Mouse (Mus musculus): ENCODE data around the gene Kcna7.
"Not testable (repeated sequence)": the region's sequence is repeated elsewhere in the genome, so short reads cannot be mapped to it uniquely, and the experiment has no call there.

Gene Kcna7

DNA sequence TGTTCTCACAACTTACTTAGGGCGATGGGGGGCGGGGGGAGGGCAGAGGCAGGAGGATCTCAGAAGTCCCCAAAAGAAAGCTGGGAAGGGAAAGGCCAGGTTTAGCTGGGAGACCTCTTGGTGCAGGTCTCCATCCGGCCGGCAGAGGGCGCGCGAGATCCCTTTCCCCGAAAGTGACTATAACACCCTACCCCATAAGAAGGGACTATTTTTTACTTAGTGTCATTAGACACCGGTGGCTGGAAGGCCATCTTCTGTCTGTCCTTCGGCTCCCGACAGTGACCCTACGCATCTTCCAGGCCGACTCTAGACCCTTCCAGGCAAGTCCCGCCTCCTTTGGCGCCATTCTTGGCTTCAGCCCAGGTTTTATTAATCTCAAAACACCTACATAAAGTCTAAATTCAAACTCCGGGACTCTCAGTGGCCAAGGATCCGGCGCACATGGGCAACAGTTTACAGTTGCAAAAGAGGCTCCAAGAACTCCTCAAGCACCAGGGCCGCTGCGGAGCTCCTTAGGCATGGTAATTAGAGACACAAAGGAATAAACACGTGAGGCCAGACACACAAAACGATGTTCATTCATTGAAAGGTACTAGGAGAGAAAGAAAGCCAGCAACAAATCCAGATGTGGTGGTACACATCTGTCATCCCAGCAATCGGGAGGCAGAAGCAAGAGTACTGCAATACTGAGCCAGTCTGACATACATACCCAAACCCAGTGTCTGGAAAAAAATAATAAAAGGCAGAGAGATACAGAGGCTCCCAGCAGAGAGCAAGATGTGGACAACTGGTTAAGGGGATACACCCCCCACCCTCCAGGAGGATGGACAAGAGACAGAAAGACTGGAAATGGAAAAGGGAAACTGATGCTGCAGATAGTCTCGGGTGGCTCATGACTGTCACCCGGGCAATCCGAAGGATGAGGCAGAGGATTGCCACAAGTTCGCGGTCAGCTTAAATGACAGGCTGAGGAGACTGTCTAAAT is at the start of gene Kcna7:
TSS of gene Kcna7 (plus strand) at position 563 of the 985 bp plus-strand sequence.
- peak; percentile 69 for DNase-seq (ENCODE audit: low spot score)

DNA sequence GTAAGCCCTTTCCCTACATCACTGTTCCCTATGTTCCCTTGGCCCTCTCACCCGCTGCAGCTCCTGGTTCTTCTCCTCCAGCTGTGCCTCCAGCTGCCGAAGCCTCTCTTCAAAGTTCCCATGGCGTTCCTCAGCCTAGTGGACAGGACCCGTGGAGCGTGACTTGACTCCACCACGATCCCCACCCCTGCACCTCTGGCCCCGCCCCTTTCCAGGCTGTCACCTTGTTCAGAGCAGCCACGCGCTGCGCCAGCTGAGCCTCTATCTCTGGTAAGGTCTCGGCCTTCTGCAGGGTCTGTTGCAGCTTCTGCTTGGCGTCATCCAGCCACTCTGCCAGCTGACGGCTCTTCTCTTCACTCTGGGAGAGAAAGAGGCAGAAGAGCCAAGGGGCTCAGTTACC is 49.4 kb upstream of the Kcna7 start:
- DNase-seq (ENCODE audit: low spot score) = no peak

DNA sequence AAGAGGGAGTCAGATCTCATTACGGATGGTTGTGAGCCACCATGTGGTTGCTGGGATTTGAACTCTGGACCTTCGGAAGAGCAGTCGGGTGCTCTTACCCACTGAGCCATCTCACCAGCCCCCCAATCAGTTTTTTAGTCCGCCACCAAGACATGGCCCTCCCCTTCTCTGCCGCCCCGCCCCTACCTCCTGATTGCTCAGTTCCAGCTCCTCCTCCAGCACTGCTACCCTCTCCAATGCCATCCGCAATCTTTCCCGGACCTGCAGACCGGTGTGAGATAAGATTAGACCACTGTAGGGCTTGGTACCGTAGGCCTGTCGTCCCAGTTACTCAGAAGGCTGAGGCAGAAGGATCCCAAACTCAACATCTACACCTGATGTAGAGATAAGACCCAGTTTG is 46.4 kb upstream of the Kcna7 start:
- not testable (repeated sequence) for DNase-seq (ENCODE audit: low spot score)

- no peak for DNase-seq (ENCODE audit: low spot score)
These were observed 44.9 kb upstream of the Kcna7 start for GRCm38 (mm10) chr7:45360404-45361125.

DNA sequence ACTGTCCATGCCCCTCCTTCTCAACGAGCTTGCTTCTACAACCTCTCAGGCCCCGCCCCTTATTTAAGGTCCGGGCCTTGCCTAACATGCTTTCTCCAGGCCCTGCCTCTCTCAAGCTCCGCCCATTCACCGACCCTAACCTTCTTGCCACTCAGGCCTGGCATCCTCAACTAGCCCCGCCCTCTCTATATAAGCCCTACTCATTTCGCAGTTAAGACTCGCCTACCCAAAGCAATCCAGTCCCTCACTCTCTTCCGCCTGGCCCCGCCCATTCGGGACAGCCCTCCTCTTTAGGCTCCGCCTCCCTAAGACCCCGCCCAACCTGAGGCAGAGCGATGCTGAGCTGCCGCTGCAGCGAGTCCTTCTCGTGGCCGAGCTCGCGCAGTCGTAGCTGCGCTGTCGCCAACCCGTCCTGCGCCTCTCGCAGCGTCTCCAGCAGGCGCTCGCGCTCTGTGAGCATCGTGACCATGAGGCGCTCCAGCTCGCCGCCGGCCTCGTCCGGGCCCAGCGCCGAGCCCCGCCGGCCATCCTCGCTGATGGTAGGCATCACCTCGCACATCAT is 44.1 kb upstream of the Kcna7 start:
- DNase-seq (ENCODE audit: low spot score) = peak; percentile 94

- DNase-seq (ENCODE audit: low spot score) = peak; percentile 84
These were observed 42.7 kb upstream of the Kcna7 start for GRCm38 (mm10) chr7:45362801-45363200.

DNA sequence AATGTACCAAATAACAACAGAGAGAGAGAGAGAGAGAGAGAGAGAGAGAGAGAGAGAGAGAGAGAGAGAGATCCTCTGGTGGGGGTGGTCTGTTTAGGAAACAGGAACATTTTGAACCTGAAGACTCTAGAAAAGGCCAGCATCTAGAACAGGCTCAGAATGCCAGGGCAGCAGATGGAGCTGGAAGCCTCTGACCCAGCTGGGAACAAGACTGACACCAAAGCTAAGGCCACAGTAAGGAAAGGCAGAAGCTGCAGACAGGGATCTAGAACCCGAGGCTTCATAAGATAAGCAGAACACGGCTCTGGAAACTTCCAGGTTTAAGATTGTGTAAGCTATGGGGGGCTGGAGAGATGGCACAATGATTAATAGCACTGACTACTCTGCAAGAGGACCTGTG is 41.5 kb upstream of the Kcna7 start:
- no peak for DNase-seq (ENCODE audit: low spot score)

GRCm38 (mm10) chr7:45365742-45366651 is 39.5 kb upstream of the Kcna7 start:
- DNase-seq (ENCODE audit: low spot score) = peak; percentile 67

- no peak for DNase-seq (ENCODE audit: low spot score)
These were observed 38.8 kb upstream of the Kcna7 start, which contains the start of gene Ppfia3 for GRCm38 (mm10) chr7:45366652-45367019. Gene Ppfia3, minus strand, starts transcription at chr7:45367019.

GRCm38 (mm10) chr7:45367020-45367880 is 38.2 kb upstream of the Kcna7 start:
- DNase-seq (ENCODE audit: low spot score) = peak; percentile 96

- no peak for DNase-seq (ENCODE audit: low spot score)
These were observed 37.3 kb upstream of the Kcna7 start for GRCm38 (mm10) chr7:45368178-45368577.

GRCm38 (mm10) chr7:45369022-45369745 is 36.3 kb upstream of the Kcna7 start:
- DNase-seq (ENCODE audit: low spot score) = no peak

DNA sequence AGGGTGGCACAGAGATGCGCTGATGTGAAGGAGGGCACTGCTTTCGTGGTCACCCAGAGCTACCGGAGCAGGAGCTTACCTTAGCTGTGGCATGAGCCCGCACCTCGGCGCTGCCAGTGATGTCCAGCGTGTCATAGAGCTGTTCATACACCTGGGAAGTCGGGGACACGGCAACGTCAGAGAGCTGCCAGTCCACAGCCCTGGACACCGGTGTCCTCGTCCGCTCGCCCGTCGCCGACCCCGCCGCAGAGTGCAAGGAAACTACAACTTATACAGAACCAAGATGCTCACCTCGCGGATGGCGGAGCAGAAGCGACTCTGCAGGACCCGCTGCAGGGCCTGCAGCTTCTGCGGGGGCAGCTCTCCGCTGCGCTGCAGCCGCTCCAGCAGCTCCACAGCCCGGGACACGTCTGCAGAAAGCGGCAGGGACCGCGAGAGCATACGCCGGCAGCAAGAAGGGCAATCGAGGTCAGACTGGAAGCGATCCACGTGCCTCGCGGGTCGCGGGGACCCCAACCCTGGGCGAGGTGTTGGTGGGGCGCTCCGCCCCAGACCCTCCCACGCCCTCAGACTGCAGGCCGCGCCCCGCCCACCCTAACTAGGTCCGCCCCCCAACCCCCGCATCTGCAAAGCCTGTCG is 35.5 kb upstream of the Kcna7 start:
- no peak for DNase-seq (ENCODE audit: low spot score)

- DNase-seq (ENCODE audit: low spot score) = peak; percentile 92
These were observed 34.8 kb upstream of the Kcna7 start, which contains the start of gene Lin7b for GRCm38 (mm10) chr7:45370475-45371311. Gene Lin7b, minus strand, starts transcription at chr7:45370583.

DNA sequence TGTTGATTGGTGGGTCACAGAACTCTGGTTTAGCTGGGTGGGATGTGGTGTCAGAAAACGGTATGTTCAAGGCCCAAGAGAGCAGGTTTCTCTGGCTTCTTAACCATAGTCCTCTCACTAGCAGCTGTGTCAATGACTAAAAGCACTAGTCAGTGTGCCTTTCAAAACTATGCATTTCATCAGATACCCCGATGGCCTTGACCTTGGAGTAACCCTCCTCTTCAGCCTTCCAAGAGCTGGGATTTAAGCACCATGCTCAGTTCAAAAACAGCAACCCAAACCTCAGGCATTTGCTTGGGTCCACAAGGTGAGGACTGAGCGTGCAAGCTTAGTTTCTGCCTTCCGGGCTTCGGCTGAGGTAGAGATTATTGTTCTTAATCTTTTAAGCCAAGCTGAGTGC is 33.1 kb upstream of the Kcna7 start:
- DNase-seq (ENCODE audit: low spot score) = no peak

DNA sequence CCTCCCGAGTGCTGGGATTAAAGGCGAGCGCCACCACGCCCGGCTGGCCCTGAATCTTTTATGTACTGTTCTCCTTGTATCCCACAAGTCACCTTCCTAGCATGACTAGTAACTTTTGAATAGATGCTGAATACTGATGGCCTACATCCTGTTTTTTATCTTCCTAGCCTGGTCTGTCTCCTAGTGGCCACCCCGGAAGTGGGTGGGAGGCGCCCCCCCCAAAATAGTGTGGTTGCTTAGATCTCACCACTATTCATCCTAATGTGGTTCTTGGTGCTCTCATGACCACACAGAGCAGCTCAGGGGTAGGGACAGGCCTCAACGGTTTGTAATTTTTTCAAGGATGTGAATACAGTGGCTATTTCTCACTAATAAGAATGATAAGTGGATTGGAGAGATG is 30.8 kb upstream of the Kcna7 start:
- DNase-seq (ENCODE audit: low spot score) = no peak

- DNase-seq (ENCODE audit: low spot score) = no peak
These were observed 29.4 kb upstream of the Kcna7 start for GRCm38 (mm10) chr7:45376057-45376456.

DNA sequence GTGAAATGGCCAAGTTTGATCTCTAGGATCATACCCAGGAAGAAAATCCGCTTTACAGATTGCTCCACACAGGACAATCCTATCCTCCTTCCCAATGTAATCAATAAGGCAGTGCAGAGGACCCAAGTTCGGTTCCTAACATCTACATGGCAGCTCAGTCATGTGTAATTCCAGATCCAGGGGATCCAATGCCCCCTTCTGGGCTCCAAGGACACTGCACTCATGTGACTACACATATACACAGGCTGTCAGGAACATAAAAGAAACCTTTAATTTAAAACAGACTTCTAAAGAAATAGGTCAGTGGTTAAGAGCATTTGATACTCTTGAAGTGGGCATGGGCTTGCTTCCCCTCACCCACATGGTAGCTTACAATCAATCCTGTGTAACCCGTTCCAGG is 19.4 kb upstream of the Kcna7 start:
- peak; percentile 48 for DNase-seq (ENCODE audit: low spot score)

Measured in embryo, embryonic 10.5 days (tissue).